Mouse (Mus musculus) forelimb bud, embryonic 11.5 days (tissue): ENCODE measurements around the gene Ift52.
"Not testable (repeated sequence)": the region's sequence is repeated elsewhere in the genome, so short reads cannot be mapped to it uniquely, and the experiment has no call there.

Experiments
- DNase-seq: peaks from one replicate; pipeline ENCODE4 v3.0.0-alpha.2; 2012; ENCODE audit warnings: low read depth, low spot score

Ift52 gene

GRCm38 (mm10) chr2:163031289-163031688, 14.1 kb downstream of the Ift52 start:
- no peak for DNase-seq

DNA sequence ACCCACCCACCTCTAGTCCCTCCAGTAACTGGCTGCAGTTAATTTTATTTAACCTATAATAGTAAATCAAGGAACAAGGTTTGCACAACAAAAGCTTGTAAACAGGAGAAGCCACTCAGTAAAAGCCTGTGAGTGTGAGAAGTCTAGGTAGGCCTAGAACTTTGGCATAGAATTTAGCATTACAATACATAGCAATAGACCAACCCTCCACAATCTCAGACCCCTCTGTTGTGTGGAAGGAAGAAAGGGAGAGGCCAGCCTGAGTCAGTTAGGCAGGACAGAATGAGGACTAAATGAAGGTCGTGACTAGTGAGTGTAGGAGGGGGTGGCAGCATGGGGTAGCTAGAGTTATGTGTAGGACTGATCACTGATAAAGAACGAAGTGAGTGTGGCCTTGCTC, 14.6 kb downstream of the Ift52 start:
- DNase-seq = no peak

- DNase-seq = no peak
Measured at GRCm38 (mm10) chr2:163032622-163033021, 15.5 kb downstream of the Ift52 start.

DNA sequence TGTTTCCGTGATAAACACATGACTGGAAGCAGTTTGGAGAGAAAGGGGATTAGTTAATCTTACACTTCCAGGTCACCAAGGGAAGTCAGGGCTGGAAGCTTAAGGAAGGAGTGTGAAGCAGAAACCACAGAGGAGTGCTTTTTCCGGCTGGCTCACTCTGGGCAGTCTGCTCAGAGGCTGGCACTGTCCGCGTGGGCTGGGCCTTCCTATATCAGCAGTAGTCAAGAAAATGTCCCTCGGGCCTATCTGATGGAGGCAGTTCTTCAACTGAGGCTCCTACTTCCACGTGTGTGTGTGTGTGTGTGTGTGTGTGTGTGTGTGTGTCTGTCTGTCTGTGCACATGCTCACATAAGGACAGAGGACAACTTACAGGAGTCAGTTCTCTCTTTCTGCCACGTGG, 22.8 kb downstream of the Ift52 start:
- DNase-seq = no peak

DNA sequence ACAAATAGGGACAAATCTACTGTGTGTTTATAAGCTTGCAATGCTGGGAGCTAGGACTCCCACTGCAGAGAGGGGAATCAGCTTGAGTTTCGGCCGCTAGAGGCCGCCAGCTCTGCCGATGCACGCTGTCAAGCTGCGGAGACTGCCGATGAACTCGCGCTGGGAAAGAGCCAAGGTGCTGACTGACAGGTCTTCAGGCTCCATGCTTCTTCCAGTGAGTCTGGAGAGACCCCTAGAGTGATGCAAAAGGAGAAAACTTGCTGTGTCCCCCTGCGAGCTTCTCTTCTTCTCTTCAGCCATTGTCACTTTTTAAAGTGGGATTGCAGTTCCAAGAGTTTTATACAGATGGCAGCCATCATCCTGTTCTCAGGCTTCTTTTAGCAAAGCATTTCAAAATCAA, 31.0 kb downstream of the Ift52 start:
- peak; percentile 56 for DNase-seq

DNA sequence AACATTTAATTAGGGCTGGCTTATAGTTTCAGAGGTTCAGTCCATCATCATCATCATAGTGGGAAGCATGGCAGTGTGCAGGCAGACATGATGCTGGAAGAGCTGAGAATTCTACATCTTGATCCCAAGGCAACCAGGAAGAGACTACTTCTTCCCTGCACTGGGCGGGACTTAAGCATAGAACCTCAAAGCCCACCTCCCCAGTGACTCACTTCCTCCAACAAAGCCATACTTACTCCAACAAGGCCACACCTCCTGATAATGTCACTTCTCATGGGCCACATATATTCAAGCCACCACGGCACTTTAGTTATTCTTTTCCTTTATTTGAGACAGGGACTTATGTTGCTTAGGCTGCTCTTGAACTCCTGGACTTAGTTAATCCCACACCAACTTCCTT, 32.0 kb downstream of the Ift52 start:
- no peak for DNase-seq

GRCm38 (mm10) chr2:163051691-163052090, 34.5 kb downstream of the Ift52 start:
- DNase-seq = no peak

DNA sequence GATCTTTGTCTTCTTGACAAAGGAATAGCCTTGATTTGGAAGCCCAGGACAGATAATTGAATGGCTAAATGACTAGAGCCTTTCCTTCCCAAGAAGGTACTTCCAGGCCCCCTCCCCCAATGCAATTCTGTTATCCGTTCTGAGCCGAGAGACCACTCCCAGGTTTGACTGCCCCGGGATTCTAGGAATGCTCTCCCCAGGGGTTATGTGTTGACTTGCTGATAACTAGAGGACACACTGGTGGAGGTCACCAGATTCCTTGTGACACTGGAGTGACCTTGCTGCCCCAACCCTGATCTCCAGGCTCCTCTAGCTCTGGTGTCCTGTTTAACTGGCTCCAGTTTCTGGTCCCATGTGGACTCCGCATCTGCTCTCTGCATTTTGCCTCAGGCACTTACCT, 34.9 kb downstream of the Ift52 start:
- DNase-seq = no peak

GRCm38 (mm10) chr2:163052826-163053225, 35.7 kb downstream of the Ift52 start:
- no peak for DNase-seq

- peak; percentile 97 for DNase-seq
Measured at GRCm38 (mm10) chr2:163054335-163054840, 37.2 kb downstream of the Ift52 start, which contains the start of gene Mybl2. Mybl2 (plus strand) TSS chr2:163054687.

DNA sequence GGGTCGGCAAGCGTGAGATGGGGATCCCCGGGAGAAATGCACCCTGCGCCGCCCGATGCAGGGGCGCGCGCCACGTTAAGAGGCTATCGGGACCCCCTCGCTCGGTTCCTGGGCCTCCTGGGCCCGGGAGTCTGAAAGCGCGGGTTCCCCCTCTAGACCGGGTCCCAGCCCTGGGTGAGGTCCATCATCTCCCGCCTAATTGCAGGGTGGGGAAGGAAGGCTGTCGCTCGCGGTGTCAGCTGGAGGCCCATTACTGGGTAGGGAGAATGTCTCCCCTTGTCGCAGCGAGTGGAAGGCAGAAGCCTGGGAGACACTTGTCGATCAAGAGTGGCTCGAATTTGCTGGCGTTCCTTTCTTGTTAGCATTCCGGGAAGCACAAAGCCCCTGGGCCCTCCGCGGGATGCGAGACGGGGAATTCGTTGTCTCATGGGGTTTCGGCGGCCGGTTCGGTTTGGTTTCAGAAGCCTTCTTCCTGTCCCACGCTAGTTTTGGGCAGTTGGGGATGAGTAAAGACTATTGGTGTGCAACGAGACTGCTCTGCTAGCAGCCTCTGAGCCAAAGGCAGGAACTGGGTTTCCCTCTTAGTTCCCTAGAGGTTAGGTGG, 37.8 kb downstream of the Ift52 start:
- peak; percentile 10 for DNase-seq

DNA sequence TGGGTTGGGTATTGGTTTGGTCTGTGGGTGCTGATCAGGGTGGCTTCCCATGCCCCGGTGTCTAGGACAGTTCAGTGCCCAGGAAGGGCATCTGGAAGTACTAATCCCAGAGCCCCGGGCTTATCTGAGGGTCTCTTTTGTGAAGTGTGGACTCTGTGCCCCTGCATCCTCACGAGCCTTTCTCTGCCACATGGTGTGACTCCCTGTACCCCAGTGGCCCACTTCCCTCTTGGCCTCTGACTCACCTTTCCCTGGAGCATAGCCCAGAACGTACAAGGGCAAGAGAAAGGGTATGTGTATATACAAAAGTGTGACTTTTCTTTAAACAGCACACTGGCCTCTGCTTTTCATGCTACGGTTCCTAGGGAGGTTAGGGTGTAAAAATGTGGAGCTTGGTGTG, 38.6 kb downstream of the Ift52 start:
- no peak for DNase-seq

DNA sequence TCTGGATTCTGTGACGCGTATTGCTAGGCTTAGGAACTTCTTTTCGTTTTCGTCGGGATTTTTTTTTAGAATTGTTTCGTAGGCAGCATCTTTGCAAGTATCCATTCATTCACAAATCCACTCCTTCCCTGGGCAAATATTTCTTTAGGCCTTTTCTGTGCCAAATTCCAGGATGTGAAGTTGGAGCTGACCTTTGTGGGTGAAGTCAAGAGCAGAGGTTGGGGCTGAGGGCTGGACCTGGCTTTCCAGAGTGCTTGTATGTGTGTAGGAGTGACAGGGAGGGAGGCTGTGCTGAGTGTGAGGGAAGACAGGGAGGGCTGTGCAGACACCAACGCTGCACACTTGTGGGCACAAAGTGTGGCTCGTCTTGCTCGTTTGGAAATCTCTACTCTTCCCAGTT, 39.4 kb downstream of the Ift52 start:
- DNase-seq = no peak

GRCm38 (mm10) chr2:163058981-163059380, 41.8 kb downstream of the Ift52 start:
- not testable (repeated sequence) for DNase-seq

DNA sequence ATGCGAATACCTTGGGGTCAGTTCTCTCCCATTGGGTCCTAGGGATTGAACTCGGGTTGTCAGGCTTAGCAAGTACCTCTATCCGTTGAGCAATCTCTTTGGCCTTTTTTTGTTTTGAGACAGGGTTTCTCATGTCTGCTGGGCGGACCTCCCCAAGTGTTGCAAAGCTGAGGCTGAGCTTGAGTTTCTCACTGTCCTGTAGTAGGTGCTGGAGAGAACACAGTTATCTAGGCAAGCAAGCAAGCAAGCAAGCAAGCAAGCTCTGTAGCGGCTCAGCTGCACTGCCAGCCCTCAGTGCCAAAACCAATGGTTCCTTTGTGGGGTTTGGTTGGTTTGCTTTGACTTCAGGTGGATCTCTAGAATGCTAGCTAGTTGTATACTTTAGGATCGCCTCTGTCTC, 43.5 kb downstream of the Ift52 start:
- DNase-seq = no peak

GRCm38 (mm10) chr2:163061203-163062118, 44.3 kb downstream of the Ift52 start:
- DNase-seq = no peak

- DNase-seq = no peak
Measured at GRCm38 (mm10) chr2:163062119-163062508, 45.0 kb downstream of the Ift52 start.

GRCm38 (mm10) chr2:163066326-163066725, 49.2 kb downstream of the Ift52 start:
- no peak for DNase-seq

- DNase-seq = no peak
Measured at GRCm38 (mm10) chr2:163067233-163067632, 50.1 kb downstream of the Ift52 start.

- DNase-seq = no peak
Measured at GRCm38 (mm10) chr2:163070213-163070612, 53.1 kb downstream of the Ift52 start.

GRCm38 (mm10) chr2:163071590-163071989, 54.4 kb downstream of the Ift52 start:
- DNase-seq = no peak

- no peak for DNase-seq
Measured at GRCm38 (mm10) chr2:163073023-163073757, 56.0 kb downstream of the Ift52 start.
